Mouse (Mus musculus): ENCODE results near the gene Srrm2.

DNA sequence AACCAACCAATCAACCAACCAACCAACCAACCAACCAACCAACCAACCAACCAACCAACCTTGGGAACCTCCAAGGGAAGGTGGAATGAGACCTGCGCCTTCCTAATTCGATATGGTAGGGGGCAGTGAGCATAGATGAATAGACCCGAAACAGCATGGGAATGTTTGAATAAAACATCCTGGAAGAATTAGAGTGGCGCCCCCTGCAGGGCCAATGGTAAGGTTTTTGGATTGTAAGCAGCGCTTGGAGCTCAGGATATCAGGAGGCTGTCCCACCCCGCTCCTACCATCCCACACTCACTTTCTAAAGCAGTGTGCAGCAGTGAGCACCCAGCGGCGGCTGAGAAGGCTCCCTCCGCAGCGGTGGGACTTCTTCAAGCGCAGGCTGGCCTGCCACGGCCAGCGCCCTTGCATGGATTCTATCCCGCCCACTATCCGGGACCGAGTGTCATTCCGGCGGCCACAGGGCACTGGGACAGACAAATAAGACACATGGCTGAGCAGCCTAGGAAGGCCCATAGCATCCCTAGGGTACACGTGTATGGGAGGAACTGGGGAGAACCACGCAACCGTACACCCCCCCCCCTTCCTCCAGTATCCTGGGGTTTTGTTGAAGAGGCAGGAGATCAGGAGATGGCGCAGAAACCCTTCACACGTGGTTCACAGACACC, 52.9 kb downstream of the Srrm2 start:
- TF ChIP-seq CTCF (IDR thresholded peaks at IDR 0.05; ENCODE audit: control insufficient read depth, insufficient read depth, insufficient read length) = no peak
- no peak for TF ChIP-seq MYOD1 (IDR thresholded peaks at IDR 0.05; ENCODE audit: control insufficient read depth, insufficient read length, low read depth)
- no peak for TF ChIP-seq MAX (IDR thresholded peaks at IDR 0.05)
- TF ChIP-seq CEBPB (IDR thresholded peaks at IDR 0.05; ENCODE audit: low read depth) = no peak
- no peak for TF ChIP-seq MYOG (IDR thresholded peaks at IDR 0.05; ENCODE audit: control insufficient read depth, extremely low read depth, insufficient read length)
- TF ChIP-seq USF1 (IDR thresholded peaks at IDR 0.05; ENCODE audit: low read depth) = no peak
